Mouse (Mus musculus): Measurements from ENCODE around the gene Zfp668. TPM values are rescaled to one million over a fixed set of nuclear protein-coding genes. Genes with fewer than 3 reads are reported as not detected.
A peak's percentile ranks its signal among the peaks of the same experiment; 100 is the strongest.

The Zfp668 gene
- total and polyA plus RNA-seq, 3 experiments = 2.4 to 8.6 (median 5.9) TPM

DNA sequence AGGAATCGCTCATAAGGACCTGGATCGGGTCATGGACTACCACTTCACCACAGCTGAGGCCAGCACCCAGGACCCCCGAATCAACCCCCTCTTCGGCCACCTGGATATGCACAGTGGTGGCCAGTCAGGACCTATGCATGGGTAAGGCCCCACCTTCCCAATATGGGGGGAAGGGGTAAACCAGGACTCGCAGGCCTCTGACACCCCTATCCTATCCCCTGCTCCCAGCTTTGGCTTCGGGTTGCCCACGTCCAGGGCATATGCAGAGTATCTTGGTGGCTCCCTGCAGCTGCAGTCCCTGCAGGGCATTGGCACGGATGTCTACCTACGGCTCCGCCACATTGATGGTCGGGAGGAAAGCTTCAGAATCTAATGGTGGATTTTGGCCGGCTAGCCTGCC is 31.3 kb upstream of the Zfp668 start:
- in situ Hi-C loops (cut with MboI; ENCODE audit: low pct_ligation_motif_present, low pct_unique_long_range_greater_than_20kb, low sequenced_read_pairs) (no loop called here), dilution Hi-C loops (cut with MboI; ENCODE audit: extremely low pct_ligation_motif_present, extremely low pct_unique_long_range_greater_than_20kb, low sequenced_read_pairs) (no loop called here)
- peaks cover 45 to 56% of the 10 kb centered on the region in 2 experiments for H3K36me3 ChIP-seq (replicated peaks in 1 of 2; ENCODE audit: control insufficient read depth in 1 of 2, insufficient read depth in 1 of 2, low read length in 1 of 2)
- no peak overlapping the region for H3K4me2 ChIP-seq (ENCODE audit: insufficient read depth, low read depth, poor library complexity, severe bottlenecking)
- TF ChIP-seq USF1 (IDR thresholded peaks at IDR 0.05; ENCODE audit: low read depth, low read length) = no peak
- TF ChIP-seq MAZ (IDR thresholded peaks at IDR 0.05; ENCODE audit: low read depth, low read length) = no peak
- TF ChIP-seq JUN (IDR thresholded peaks at IDR 0.05; ENCODE audit: insufficient read depth, low read depth, low read length) = no peak
- TF ChIP-seq JUND (conservative IDR thresholded peaks at IDR 0.05; ENCODE audit: low read depth, low read length) = no peak
- no peak for TF ChIP-seq MAFK (IDR thresholded peaks at IDR 0.05; ENCODE audit: insufficient replicate concordance, low read length)
- TF ChIP-seq NRF1 (IDR thresholded peaks at IDR 0.05; ENCODE audit: low read depth, low read length) = no peak
- TF ChIP-seq UBTF (IDR thresholded peaks at IDR 0.05; ENCODE audit: low read depth, low read length) = no peak
- no peak for TF ChIP-seq POLR2AphosphoS2 (IDR thresholded peaks at IDR 0.05; ENCODE audit: low read depth, low read length)
- no peak for TF ChIP-seq SIN3A (IDR thresholded peaks at IDR 0.05; ENCODE audit: low read length)
- no peak for TF ChIP-seq GABPA (IDR thresholded peaks at IDR 0.05; ENCODE audit: insufficient replicate concordance, low read depth, low read length)
- TF ChIP-seq IRF4 (IDR thresholded peaks at IDR 0.05; ENCODE audit: low read depth, low read length) = no peak
- no peak for TF ChIP-seq USF2 (conservative IDR thresholded peaks at IDR 0.05; ENCODE audit: low read depth, low read length)
- no peak for TF ChIP-seq ZMIZ1 (IDR thresholded peaks at IDR 0.05; ENCODE audit: low read depth, low read length)
- no peaks in the 10 kb centered on the region for H3K27me3 ChIP-seq (replicated peaks)
- H3K27ac ChIP-seq (ENCODE audit: insufficient read depth, low read depth) = no peak overlapping the region
- no peak for DNase-seq (ENCODE audit: extremely low read depth)
- no peaks in the 10 kb centered on the region for H3K9me3 ChIP-seq (replicated peaks; ENCODE audit: low read length)
- peaks cover 7 to 18% of the 10 kb centered on the region in 2 experiments; a peak in 3 of 4 replicates for H3K4me1 ChIP-seq (ENCODE audit: control insufficient read depth in 1 of 2, insufficient read depth in 2 of 2)
- 0 out of 2 replicates have a peak, but pooled peaks cover 4% of the 10 kb centered on the region for H3K79me2 ChIP-seq (replicated peaks; ENCODE audit: control insufficient read depth, extremely low read depth, insufficient read depth, poor library complexity, severe bottlenecking)
- H3K9ac ChIP-seq (ENCODE audit: insufficient read depth, low read depth) = no peak overlapping the region
- no peak overlapping the region for H3K4me3 ChIP-seq (replicated peaks in 1 of 3; ENCODE audit: low read depth in 2 of 3, low read length in 2 of 3, poor library complexity in 1 of 3)

DNA sequence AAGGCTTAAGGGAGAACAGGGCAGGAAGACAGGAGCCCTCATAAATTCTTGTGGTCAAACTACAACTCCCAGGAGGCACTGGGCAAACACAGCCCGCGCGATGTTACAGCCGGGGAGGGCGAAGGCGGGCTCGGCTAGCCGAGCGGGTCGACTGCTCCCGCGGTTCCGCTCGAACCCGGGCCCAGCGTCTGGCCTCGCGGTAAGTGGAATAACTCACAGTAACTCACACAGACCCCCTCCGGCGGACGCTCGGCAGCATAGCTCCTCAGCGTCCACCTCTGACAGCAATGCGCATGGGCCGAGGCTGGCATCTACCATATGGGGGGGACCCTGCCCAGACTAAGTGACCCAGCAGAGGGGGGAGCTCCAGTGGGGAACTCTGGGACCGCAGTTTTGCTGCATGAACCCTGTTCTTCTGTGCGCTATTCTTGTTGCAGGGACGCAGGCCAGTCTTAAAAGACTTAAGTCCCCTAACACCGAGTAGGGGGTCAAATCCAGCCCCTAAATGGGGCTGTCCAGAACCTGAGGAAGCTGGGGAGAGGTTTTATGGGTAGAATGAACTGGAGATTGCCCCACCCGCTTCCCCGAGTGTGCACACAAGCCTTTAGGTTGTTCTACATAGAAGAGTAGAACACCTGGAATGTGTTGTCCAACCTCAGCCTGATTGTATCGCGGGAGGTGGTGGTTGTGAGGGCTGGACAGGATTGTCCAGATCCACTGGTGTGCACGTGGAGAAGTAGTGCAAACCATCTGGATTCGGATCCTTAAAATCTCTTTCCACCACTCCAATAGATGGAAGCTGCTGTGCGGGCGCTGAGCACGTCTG is 27.6 kb upstream of the Zfp668 start, which contains the start of gene Bckdk:
Gene Bckdk (plus strand): TSS at position 112 of the 826 bp plus-strand sequence.
- H3K4me3 ChIP-seq (replicated peaks in 1 of 3; ENCODE audit: low read depth in 2 of 3, low read length in 2 of 3, poor library complexity in 1 of 3) = peak within 1 kb of the TSS; percentile 60 to 80 (median 71)
- peaks cover 38 to 42% of the 10 kb centered on the region in 2 experiments for H3K36me3 ChIP-seq (replicated peaks in 1 of 2; ENCODE audit: control insufficient read depth in 1 of 2, insufficient read depth in 1 of 2, low read length in 1 of 2)
- H3K4me1 ChIP-seq (ENCODE audit: control insufficient read depth in 1 of 2, insufficient read depth in 2 of 2) = peaks cover 7 to 14% of the 10 kb centered on the region in 2 experiments; a peak in 3 of 4 replicates
- H3K4me2 ChIP-seq (ENCODE audit: insufficient read depth, low read depth, poor library complexity, severe bottlenecking) = peak within 1 kb of the TSS; percentile 75
- H3K79me2 ChIP-seq (replicated peaks; ENCODE audit: control insufficient read depth, extremely low read depth, insufficient read depth, poor library complexity, severe bottlenecking) = no peaks in the 10 kb centered on the region
- dilution Hi-C loops (cut with MboI; ENCODE audit: extremely low pct_ligation_motif_present, extremely low pct_unique_long_range_greater_than_20kb, low sequenced_read_pairs) (no loop called here), in situ Hi-C loops (cut with MboI; ENCODE audit: low pct_ligation_motif_present, low pct_unique_long_range_greater_than_20kb, low sequenced_read_pairs) (no loop called here)
- peak within 1 kb of the TSS; percentile 94 for H3K9ac ChIP-seq (ENCODE audit: insufficient read depth, low read depth)
- H3K9me3 ChIP-seq (replicated peaks; ENCODE audit: low read length) = no peaks in the 10 kb centered on the region
- H3K27me3 ChIP-seq (replicated peaks) = no peaks in the 10 kb centered on the region
- DNase-seq (ENCODE audit: extremely low read depth) = peak; percentile 87
- TF ChIP-seq CHD1 (IDR thresholded peaks at IDR 0.05; ENCODE audit: low read depth, low read length) = no peak
- TF ChIP-seq ZNF384 (IDR thresholded peaks at IDR 0.05; ENCODE audit: low read depth, low read length) = no peak
- TF ChIP-seq IRF4 (IDR thresholded peaks at IDR 0.05; ENCODE audit: low read depth, low read length) = 0 out of 2 replicates have a peak, but pooled peaks have one; percentile 35
- peak; percentile 99 for TF ChIP-seq CHD2 (IDR thresholded peaks at IDR 0.05; ENCODE audit: low read length)
- TF ChIP-seq MYC (IDR thresholded peaks at IDR 0.05; ENCODE audit: low read depth, low read length) = no peak
- TF ChIP-seq E2F4 (IDR thresholded peaks at IDR 0.05; ENCODE audit: insufficient replicate concordance, low read depth, low read length) = no peak
- peak; percentile 84; the same call in 1 of the 2 replicates for TF ChIP-seq KAT2A (IDR thresholded peaks at IDR 0.05; ENCODE audit: insufficient replicate concordance, low read length)
- peak; percentile 85 for TF ChIP-seq POLR2A (IDR thresholded peaks at IDR 0.05; ENCODE audit: low read depth, low read length)
- peak; percentile 94 for TF ChIP-seq HCFC1 (IDR thresholded peaks at IDR 0.05; ENCODE audit: low read depth, low read length)
- peak; percentile 71 for TF ChIP-seq ELF1 (IDR thresholded peaks at IDR 0.05; ENCODE audit: low read depth, low read length)
- no peak for TF ChIP-seq SMC3 (IDR thresholded peaks at IDR 0.05; ENCODE audit: low read depth, low read length)
- TF ChIP-seq TCF12 (IDR thresholded peaks at IDR 0.05; ENCODE audit: low read depth, low read length) = peak; percentile 63
- 0 out of 2 replicates have a peak, but pooled peaks have one; percentile 46 for TF ChIP-seq MEF2A (IDR thresholded peaks at IDR 0.05; ENCODE audit: borderline replicate concordance, low read depth, low read length)
- TF ChIP-seq SIN3A (IDR thresholded peaks at IDR 0.05; ENCODE audit: low read length) = no peak
- TF ChIP-seq POLR2AphosphoS2 (IDR thresholded peaks at IDR 0.05; ENCODE audit: low read depth, low read length) = no peak; the same call in 1 of the 2 replicates
- peak; percentile 76 for TF ChIP-seq NRF1 (IDR thresholded peaks at IDR 0.05; ENCODE audit: low read depth, low read length)
- TF ChIP-seq MAX (IDR thresholded peaks at IDR 0.05; ENCODE audit: low read length) = no peak
- no peak for TF ChIP-seq UBTF (IDR thresholded peaks at IDR 0.05; ENCODE audit: low read depth, low read length)
- TF ChIP-seq USF1 (IDR thresholded peaks at IDR 0.05; ENCODE audit: low read depth, low read length) = no peak
- TF ChIP-seq ZC3H11A (IDR thresholded peaks at IDR 0.05; ENCODE audit: low read depth, low read length) = no peak
- no peak for TF ChIP-seq MAFK (IDR thresholded peaks at IDR 0.05; ENCODE audit: insufficient replicate concordance, low read length)
- peak; percentile 87 for TF ChIP-seq NELFE (IDR thresholded peaks at IDR 0.05; ENCODE audit: low read depth, low read length)
- peak; percentile 73; the same call in 1 of the 2 replicates for TF ChIP-seq ZMIZ1 (IDR thresholded peaks at IDR 0.05; ENCODE audit: low read depth, low read length)
- no peak within 1 kb of the TSS for H3K27ac ChIP-seq (ENCODE audit: insufficient read depth, low read depth)

Measured in CH12.LX (cell line).